8 mouse cellular contexts compared by ENCODE assay signal in the genomic region with DNA sequence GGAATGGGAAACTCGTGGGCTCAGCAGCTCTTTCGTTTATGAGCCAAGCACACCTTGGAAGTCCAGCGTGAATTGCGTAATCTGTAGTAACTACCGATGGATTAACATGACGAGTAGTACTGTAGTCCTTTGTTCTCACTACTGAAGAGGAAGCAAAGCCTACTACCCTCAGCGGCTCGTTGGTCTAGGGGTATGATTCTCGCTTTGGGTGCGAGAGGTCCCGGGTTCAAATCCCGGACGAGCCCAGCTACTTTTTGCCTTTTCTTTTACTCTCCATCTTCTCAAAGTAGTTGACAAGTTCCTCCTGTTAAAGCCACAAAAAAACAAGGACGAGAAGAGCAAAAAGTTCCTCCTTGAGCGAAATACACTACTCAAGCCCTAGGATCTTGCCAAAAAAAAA. TPM values are rescaled to one million over a fixed set of nuclear protein-coding genes. Genes with fewer than 3 reads are reported as not detected.
DNase-seq lines count a peak whose midpoint lies in the region; ATAC-seq and TF ChIP-seq lines count a peak whose summit lies in the region.

No protein-coding gene starts in this region.

- H3K27me3 ChIP-seq in E14TG2a.4 (ENCODE audit: insufficient read depth, low read length), result peaks cover 17% of the 10 kb centered on the region; the same call in 1 of the 2 replicates
- H3K27me3 ChIP-seq in forebrain, embryonic 11.5 days (ENCODE audit: control insufficient read depth, insufficient read depth, low read length), result no peaks in the 10 kb centered on the region
- peaks cover 7% of the 10 kb centered on the region for H3K27me3 ChIP-seq in hindbrain, embryonic 11.5 days (ENCODE audit: control insufficient read depth, insufficient read depth, low read length)

- TF ChIP-seq POLR2A in bone marrow, adult 2 months (IDR thresholded peaks at IDR 0.05; ENCODE audit: borderline replicate concordance, control insufficient read depth, low read depth, low read length), result no peak

- no peak overlapping the region for H3K27ac ChIP-seq in bone marrow, adult 2 months (ENCODE audit: control insufficient read depth, insufficient read depth, low read depth, low read length, poor library complexity)
- H3K27ac ChIP-seq in forebrain, embryonic 11.5 days (ENCODE audit: low read depth, low read length), result no peak overlapping the region
- no peak overlapping the region for H3K27ac ChIP-seq in hindbrain, embryonic 11.5 days (ENCODE audit: low read depth, low read length)

- peak; percentile 88 for DNase-seq in forebrain, embryonic 11.5 days (ENCODE audit: low spot score)
- DNase-seq in hindbrain, embryonic 11.5 days (ENCODE audit: low spot score), result peak; percentile 82
- DNase-seq in layer of hippocampus, postnatal 10 days (ENCODE audit: low spot score in 2 of 2), result peak; percentile 63 to 75
- DNase-seq in lung, postnatal 10 days, result peak; percentile 59
- peak; percentile 42 for DNase-seq in ovary, postnatal 36 days (ENCODE audit: low spot score)
- DNase-seq in urinary bladder, postnatal 25 days (ENCODE audit: low spot score), result peak; percentile 61

- H3K36me3 ChIP-seq in E14TG2a.4 (ENCODE audit: insufficient read depth, low read length), result no peaks in the 10 kb centered on the region
- H3K36me3 ChIP-seq in forebrain, embryonic 11.5 days (ENCODE audit: control insufficient read depth, insufficient read depth, low read length), result no peaks in the 10 kb centered on the region
- H3K36me3 ChIP-seq in hindbrain, embryonic 11.5 days (ENCODE audit: control insufficient read depth, insufficient read depth, low read length), result no peaks in the 10 kb centered on the region

- ATAC-seq in forebrain, embryonic 11.5 days (replicated peaks; ENCODE audit: low FRiP score), result peak; percentile 62
- ATAC-seq in hindbrain, embryonic 11.5 days (ENCODE audit: low FRiP score), result peak; percentile 58; the same call in 1 of the 2 replicates

- peak overlapping the region; percentile 90 for H3K4me3 ChIP-seq in E14TG2a.4 (replicated peaks; ENCODE audit: low read length)
- H3K4me3 ChIP-seq in bone marrow, adult 2 months (replicated peaks; ENCODE audit: control insufficient read depth, low read depth, low read length), result peak overlapping the region; percentile 75
- H3K4me3 ChIP-seq in forebrain, embryonic 11.5 days (ENCODE audit: low read depth, low read length), result peak overlapping the region; percentile 54
- peak overlapping the region; percentile 50 for H3K4me3 ChIP-seq in hindbrain, embryonic 11.5 days (ENCODE audit: low read depth, low read length)

- no peaks in the 10 kb centered on the region for H3K9me3 ChIP-seq in E14TG2a.4 (ENCODE audit: low read length)
- H3K9me3 ChIP-seq in forebrain, embryonic 11.5 days (ENCODE audit: control insufficient read depth, low read length), result no peaks in the 10 kb centered on the region
- no peaks in the 10 kb centered on the region for H3K9me3 ChIP-seq in hindbrain, embryonic 11.5 days (ENCODE audit: control insufficient read depth, low read length)

- no peak for TF ChIP-seq CTCF in E14TG2a.4 (conservative IDR thresholded peaks at IDR 0.05; ENCODE audit: low read length)
- no peak for TF ChIP-seq CTCF in bone marrow, adult 2 months (IDR thresholded peaks at IDR 0.05; ENCODE audit: control insufficient read depth, insufficient read depth, low read length)

- whole genome bisulfite sequencing in bone marrow, adult 2 months, result 1% methylated on average over 15 of the region's 15 CpGs
- under 1% methylated on average over 15 of the region's 15 CpGs for WGBS in forebrain, embryonic 11.5 days
- WGBS in hindbrain, embryonic 11.5 days, result under 1% methylated on average over 15 of the region's 15 CpGs

- peaks cover 47% of the 10 kb centered on the region for H3K4me1 ChIP-seq in E14TG2a.4 (replicated peaks; ENCODE audit: low read depth, low read length)
- H3K4me1 ChIP-seq in bone marrow, adult 2 months (ENCODE audit: control insufficient read depth, insufficient read depth, low read length), result no peaks in the 10 kb centered on the region; the same call in 1 of the 2 replicates
- peaks cover 5% of the 10 kb centered on the region for H3K4me1 ChIP-seq in forebrain, embryonic 11.5 days (replicated peaks; ENCODE audit: control insufficient read depth, insufficient read depth, low read length)
- no peaks in the 10 kb centered on the region for H3K4me1 ChIP-seq in hindbrain, embryonic 11.5 days (replicated peaks; ENCODE audit: control insufficient read depth, insufficient read depth, low read length)

- peak overlapping the region; percentile 61 for H3K4me2 ChIP-seq in forebrain, embryonic 11.5 days (ENCODE audit: low read depth, low read length, severe bottlenecking)
- peak overlapping the region; percentile 67 for H3K4me2 ChIP-seq in hindbrain, embryonic 11.5 days (replicated peaks; ENCODE audit: low read depth, low read length)

- no peak overlapping the region for H3K9ac ChIP-seq in forebrain, embryonic 11.5 days (ENCODE audit: low read length)
- H3K9ac ChIP-seq in hindbrain, embryonic 11.5 days (ENCODE audit: low read depth, low read length), result no peak overlapping the region

RNA-seq across cellular contexts. Expression of gene Elf2, which starts 17.7 kb away (rescaled TPM):
- polyA plus RNA-seq in bone marrow, adult 2 months (2011; ENCODE audit: insufficient read depth, insufficient read length, low replicate concordance, missing spikeins), result 27.6 and 28.7 TPM in 2 replicates
- polyA plus RNA-seq in forebrain, embryonic 11.5 days (2014; fragmentation: Nextera tagmentation; extraction: Ambion mirVana), result 46.7 and 48.3 TPM in 2 replicates
- 45.4 and 48.7 TPM in 2 replicates for polyA plus RNA-seq in hindbrain, embryonic 11.5 days (2014; fragmentation: Nextera tagmentation; extraction: Ambion mirVana)
- total RNA-seq in layer of hippocampus, postnatal 10 days (2021), result 10 to 100 TPM; 37.4 to 40.1 TPM

RNA-seq across cellular contexts. Expression of gene Mgarp, which starts 38.4 kb away (rescaled TPM):
- not detected in 2 replicates for polyA plus RNA-seq in bone marrow, adult 2 months (2011; ENCODE audit: insufficient read depth, insufficient read length, low replicate concordance, missing spikeins)
- polyA plus RNA-seq in forebrain, embryonic 11.5 days (2014; fragmentation: Nextera tagmentation; extraction: Ambion mirVana), result 5.2 and 8.4 TPM in 2 replicates
- polyA plus RNA-seq in hindbrain, embryonic 11.5 days (2014; fragmentation: Nextera tagmentation; extraction: Ambion mirVana), result 4.0 and 5.5 TPM in 2 replicates
- total RNA-seq in layer of hippocampus, postnatal 10 days (2021), result not detected

RNA-seq across cellular contexts. Expression of gene Ndufc1, which starts 50.6 kb away (rescaled TPM):
- 72.8 and 74.8 TPM in 2 replicates for polyA plus RNA-seq in bone marrow, adult 2 months (2011; ENCODE audit: insufficient read depth, insufficient read length, low replicate concordance, missing spikeins)
- polyA plus RNA-seq in forebrain, embryonic 11.5 days (2014; fragmentation: Nextera tagmentation; extraction: Ambion mirVana), result 628 and 672 TPM in 2 replicates
- 714 and 715 TPM in 2 replicates for polyA plus RNA-seq in hindbrain, embryonic 11.5 days (2014; fragmentation: Nextera tagmentation; extraction: Ambion mirVana)
- 100 to 1,000 TPM; 313 to 318 TPM for total RNA-seq in layer of hippocampus, postnatal 10 days (2021)

RNA-seq across cellular contexts. Expression of gene Naa15, which starts 56.8 kb away (rescaled TPM):
- polyA plus RNA-seq in bone marrow, adult 2 months (2011; ENCODE audit: insufficient read depth, insufficient read length, low replicate concordance, missing spikeins), result 52.3 and 83.8 TPM in 2 replicates
- 61.5 and 62.6 TPM in 2 replicates for polyA plus RNA-seq in forebrain, embryonic 11.5 days (2014; fragmentation: Nextera tagmentation; extraction: Ambion mirVana)
- 56.6 and 59.3 TPM in 2 replicates for polyA plus RNA-seq in hindbrain, embryonic 11.5 days (2014; fragmentation: Nextera tagmentation; extraction: Ambion mirVana)
- 10 to 100 TPM; 47.1 to 49.9 TPM for total RNA-seq in layer of hippocampus, postnatal 10 days (2021)
